In the genomic region with DNA sequence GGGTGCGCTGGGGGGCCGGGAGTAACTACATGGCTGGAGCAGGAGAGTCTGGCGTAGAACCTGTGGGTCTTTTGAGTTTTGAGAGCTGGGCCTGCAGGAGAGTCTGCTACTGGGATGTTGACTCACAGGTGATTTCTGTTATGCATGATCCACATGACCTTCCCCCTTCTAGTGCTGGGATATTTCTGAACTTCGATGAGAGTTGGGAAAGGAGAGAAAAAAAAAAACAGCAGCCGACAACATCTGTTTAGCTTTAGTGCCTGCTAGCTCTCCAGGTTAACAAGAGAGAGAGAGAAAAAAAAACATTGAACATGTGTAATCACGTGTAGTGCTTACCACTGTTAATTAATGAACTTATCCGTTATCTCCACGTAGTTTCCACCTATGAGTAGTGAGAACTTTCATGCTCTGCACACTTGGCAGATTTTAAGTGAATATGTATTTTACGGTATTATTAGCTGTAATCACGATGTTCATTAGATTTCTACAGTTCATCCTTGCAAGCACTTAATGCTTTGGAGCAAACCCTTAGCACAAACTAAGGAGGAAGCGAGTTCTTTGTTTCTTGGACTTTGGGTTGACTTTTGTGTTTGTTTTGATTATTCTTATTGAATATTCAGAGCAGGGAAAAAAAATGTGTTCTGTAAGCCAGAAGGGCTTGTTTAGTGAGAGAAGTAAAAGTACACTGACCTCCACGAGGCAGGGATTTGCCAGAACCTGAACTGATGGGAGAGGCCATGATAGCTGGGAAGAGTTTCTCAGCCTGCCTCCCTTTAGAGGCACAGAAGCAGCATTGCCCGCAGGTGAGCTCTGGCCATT, we compare ENCODE assay signal across 8 mouse cellular contexts. TPM values are rescaled to one million over a fixed set of nuclear protein-coding genes. Genes with fewer than 3 reads are reported as not detected.
A peak's percentile ranks its signal among the peaks of the same experiment; 100 is the strongest.
DNase-seq lines count a peak whose midpoint lies in the region; ATAC-seq and TF ChIP-seq lines count a peak whose summit lies in the region.

No protein-coding gene starts in this region.

- DNase-seq in gastrocnemius, adult 2 months, result no peak
- DNase-seq in gastrocnemius, adult 18-20 months (ENCODE audit: low spot score), result no peak
- DNase-seq in 3T3-L1 (ENCODE audit: low read depth, low spot score), result peak; percentile 65
- DNase-seq in forebrain, embryonic 11.5 days (ENCODE audit: low spot score), result no peak
- DNase-seq in liver, embryonic 13.5 days, result no peak
- DNase-seq in gastrocnemius, postnatal 14 days, result no peak

- no peak for ATAC-seq in forebrain, embryonic 11.5 days (replicated peaks; ENCODE audit: low FRiP score)
- no peak for ATAC-seq in liver, embryonic 13.5 days (ENCODE audit: low read depth)
- ATAC-seq in monocyte, adult 5-6 weeks (replicated peaks; ENCODE audit: insufficient number of reproducible peaks, low FRiP score, low TSS enrichment, poor library complexity, severe bottlenecking), result no peak
- ATAC-seq in granulocyte monocyte progenitor cell, adult 5-6 weeks (replicated peaks; ENCODE audit: poor library complexity, severe bottlenecking), result no peak

- no peaks in the 10 kb centered on the region for H3K9me3 ChIP-seq in forebrain, embryonic 11.5 days (ENCODE audit: control insufficient read depth, low read length)
- H3K9me3 ChIP-seq in liver, embryonic 13.5 days (replicated peaks), result no peaks in the 10 kb centered on the region

- H3K4me3 ChIP-seq in gastrocnemius, adult 2 months, result peak overlapping the region; percentile 82
- H3K4me3 ChIP-seq in forebrain, embryonic 11.5 days (ENCODE audit: low read depth, low read length), result peak overlapping the region; percentile 49
- peak overlapping the region; percentile 84 for H3K4me3 ChIP-seq in liver, embryonic 13.5 days (replicated peaks)

- intact Hi-C loops in gastrocnemius, adult 2 months (cut with DNase I), result no loop called here
- intact Hi-C loops in gastrocnemius, postnatal 14 days (cut with DNase I; ENCODE audit: low total_unique reads), result no loop called here

- peak overlapping the region; percentile 90 for H3K27ac ChIP-seq in gastrocnemius, adult 2 months
- H3K27ac ChIP-seq in forebrain, embryonic 11.5 days (ENCODE audit: low read depth, low read length), result no peak overlapping the region
- peak overlapping the region; percentile 94 for H3K27ac ChIP-seq in liver, embryonic 13.5 days

- 33% methylated on average over 13 of the region's 13 CpGs for WGBS in forebrain, embryonic 11.5 days
- WGBS in liver, embryonic 13.5 days (ENCODE audit: insufficient replicate concordance), result 21% methylated on average over 13 of the region's 13 CpGs

- H3K9ac ChIP-seq in forebrain, embryonic 11.5 days (ENCODE audit: low read length), result peak overlapping the region; percentile 71
- H3K9ac ChIP-seq in liver, embryonic 13.5 days, result peak overlapping the region; percentile 92

- H3K4me1 ChIP-seq in forebrain, embryonic 11.5 days (replicated peaks; ENCODE audit: control insufficient read depth, insufficient read depth, low read length), result no peaks in the 10 kb centered on the region
- H3K4me1 ChIP-seq in liver, embryonic 13.5 days (replicated peaks), result peaks cover 46% of the 10 kb centered on the region

- TF ChIP-seq CTCF in gastrocnemius, adult 2 months (IDR thresholded peaks at IDR 0.05), result no peak

- no peaks in the 10 kb centered on the region for H3K27me3 ChIP-seq in forebrain, embryonic 11.5 days (ENCODE audit: control insufficient read depth, insufficient read depth, low read length)
- no peaks in the 10 kb centered on the region for H3K27me3 ChIP-seq in liver, embryonic 13.5 days

- H3K36me3 ChIP-seq in forebrain, embryonic 11.5 days (ENCODE audit: control insufficient read depth, insufficient read depth, low read length), result no peaks in the 10 kb centered on the region
- H3K36me3 ChIP-seq in liver, embryonic 13.5 days, result peaks cover 38% of the 10 kb centered on the region

- H3K4me2 ChIP-seq in forebrain, embryonic 11.5 days (ENCODE audit: low read depth, low read length, severe bottlenecking), result peak overlapping the region; percentile 79
- peak overlapping the region; percentile 97 for H3K4me2 ChIP-seq in liver, embryonic 13.5 days

RNA-seq across cellular contexts. Expression of a gene that starts 1.0 kb away (rescaled TPM):
- 1 to 10 TPM; 4.1 to 5.8 TPM for total RNA-seq in gastrocnemius, adult 2 months (2021)
- total RNA-seq in gastrocnemius, adult 18-20 months (2021), result 1 to 10 TPM; 2.4 to 2.5 TPM
- 38.3 and 41.4 TPM in 2 replicates for polyA plus RNA-seq in forebrain, embryonic 11.5 days (2014; fragmentation: Nextera tagmentation; extraction: Ambion mirVana)
- 85.4 and 92.0 TPM in 2 replicates for polyA plus RNA-seq in liver, embryonic 13.5 days (2015; fragmentation: Nextera tagmentation; extraction: Ambion mirVana)
- 34.4 to 38.5 TPM (median 34.8 TPM) in 3 replicates for total RNA-seq in monocyte, adult 5-6 weeks (2017)
- total RNA-seq in granulocyte monocyte progenitor cell, adult 5-6 weeks (2014; fragmentation: Nextera tagmentation), result 67.6 and 85.8 TPM in 2 replicates
- total RNA-seq in granulocyte monocyte progenitor cell, adult 5-6 weeks (2017), result 49.5 and 56.7 TPM in 2 replicates
- 1 to 10 TPM; 3.8 to 4.8 TPM for total RNA-seq in gastrocnemius, postnatal 14 days (2021)

RNA-seq across cellular contexts. Expression of a gene that starts 42.6 kb away (rescaled TPM):
- total RNA-seq in gastrocnemius, adult 2 months (2021), result 10 to 100 TPM; 33.2 to 40.4 TPM
- 10 to 100 TPM; 35.2 to 39.3 TPM for total RNA-seq in gastrocnemius, adult 18-20 months (2021)
- polyA plus RNA-seq in forebrain, embryonic 11.5 days (2014; fragmentation: Nextera tagmentation; extraction: Ambion mirVana), result 75.2 and 78.5 TPM in 2 replicates
- polyA plus RNA-seq in liver, embryonic 13.5 days (2015; fragmentation: Nextera tagmentation; extraction: Ambion mirVana), result 69.9 and 84.5 TPM in 2 replicates
- total RNA-seq in monocyte, adult 5-6 weeks (2017), result 134 to 200 TPM (median 168 TPM) in 3 replicates
- 97.6 and 127 TPM in 2 replicates for total RNA-seq in granulocyte monocyte progenitor cell, adult 5-6 weeks (2014; fragmentation: Nextera tagmentation)
- total RNA-seq in granulocyte monocyte progenitor cell, adult 5-6 weeks (2017), result 170 and 172 TPM in 2 replicates
- total RNA-seq in gastrocnemius, postnatal 14 days (2021), result 10 to 100 TPM; 36.8 to 39.3 TPM

RNA-seq across cellular contexts. Expression of a gene that starts 42.8 kb away (rescaled TPM):
- total RNA-seq in gastrocnemius, adult 2 months (2021), result 100 to 1,000 TPM; 147 to 151 TPM
- total RNA-seq in gastrocnemius, adult 18-20 months (2021), result 100 to 1,000 TPM; 146 to 183 TPM
- 51.8 and 54.0 TPM in 2 replicates for polyA plus RNA-seq in forebrain, embryonic 11.5 days (2014; fragmentation: Nextera tagmentation; extraction: Ambion mirVana)
- 337 and 409 TPM in 2 replicates for polyA plus RNA-seq in liver, embryonic 13.5 days (2015; fragmentation: Nextera tagmentation; extraction: Ambion mirVana)
- total RNA-seq in monocyte, adult 5-6 weeks (2017), result 0.43 to 3.1 TPM (median 3.0 TPM) in 3 replicates
- total RNA-seq in granulocyte monocyte progenitor cell, adult 5-6 weeks (2014; fragmentation: Nextera tagmentation), result 11.8 and 15.4 TPM in 2 replicates
- total RNA-seq in granulocyte monocyte progenitor cell, adult 5-6 weeks (2017), result 7.6 and 9.1 TPM in 2 replicates
- 10 to 100 TPM; 32.1 to 43.9 TPM for total RNA-seq in gastrocnemius, postnatal 14 days (2021)
